ENCODE assay signal across 26 mouse cellular contexts in the genomic region with DNA sequence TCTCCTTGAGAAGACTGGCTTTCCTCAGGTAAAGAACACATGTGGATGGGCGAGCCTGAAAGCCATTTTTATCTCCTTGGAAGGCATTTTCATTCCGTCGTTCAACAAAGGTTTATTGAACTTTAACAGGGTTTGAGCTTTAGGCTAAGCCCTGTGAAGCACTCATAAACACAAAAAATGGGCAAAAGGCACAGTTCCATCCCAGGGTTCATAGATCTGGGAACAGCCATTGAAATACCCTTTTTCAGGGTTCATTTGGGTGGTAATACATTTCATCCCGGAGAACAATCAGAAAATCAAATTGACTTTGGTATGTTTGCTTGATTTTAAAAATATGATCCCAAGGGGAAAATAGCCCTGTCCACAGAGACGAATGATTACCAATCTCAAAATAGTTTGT.
DNase-seq lines count a peak whose midpoint lies in the region; ATAC-seq lines count a peak whose summit lies in the region.
"Had no signal": no experiment of that assay in that cellular context is flagged by ENCODE, and none has a peak within 500 bp of the region (broad histone marks: within the 10 kb centered on the region; RNA-seq: fewer than 3 reads in every experiment).

No protein-coding gene starts in this region.

- no peak overlapping the region for H3K4me2 ChIP-seq in limb, embryonic 12.5 days
- no peak overlapping the region for H3K4me2 ChIP-seq in lung, embryonic 15.5 days
- H3K4me2 ChIP-seq: forebrain, embryonic 12.5 days; hindbrain, embryonic 15.5 days; neural tube, embryonic 12.5 days had no signal

- H3K4me1 ChIP-seq in limb, embryonic 12.5 days (replicated peaks) = peaks cover 37% of the 10 kb centered on the region
- peaks cover 50% of the 10 kb centered on the region for H3K4me1 ChIP-seq in limb, embryonic 10.5 days
- peaks cover 34% of the 10 kb centered on the region for H3K4me1 ChIP-seq in lung, embryonic 15.5 days

- H3K27me3 ChIP-seq in limb, embryonic 12.5 days = no peaks in the 10 kb centered on the region
- H3K27me3 ChIP-seq in limb, embryonic 10.5 days (ENCODE audit: low read depth, poor library complexity, severe bottlenecking) = 0 out of 2 replicates have a peak, but pooled peaks cover 3% of the 10 kb centered on the region
- no peaks in the 10 kb centered on the region for H3K27me3 ChIP-seq in lung, embryonic 15.5 days
- H3K27me3 ChIP-seq: forebrain, embryonic 12.5 days; hindbrain, embryonic 15.5 days; neural tube, embryonic 12.5 days had no signal

- no peak overlapping the region for H3K9ac ChIP-seq in limb, embryonic 12.5 days (replicated peaks)
- H3K9ac ChIP-seq in lung, embryonic 15.5 days = no peak overlapping the region
- H3K9ac ChIP-seq: forebrain, embryonic 12.5 days; forebrain, postnatal 0 days; hindbrain, embryonic 15.5 days; liver, embryonic 14.5 days; neural tube, embryonic 12.5 days had no signal

- no peak overlapping the region for H3K4me3 ChIP-seq in limb, embryonic 12.5 days (replicated peaks)
- no peak overlapping the region for H3K4me3 ChIP-seq in limb, embryonic 10.5 days
- no peak overlapping the region for H3K4me3 ChIP-seq in lung, embryonic 15.5 days
- H3K4me3 ChIP-seq: forebrain, embryonic 12.5 days; hindbrain, embryonic 10.5 days; hindbrain, embryonic 15.5 days; midbrain, embryonic 10.5 days; myocyte; neural tube, embryonic 12.5 days had no signal

- H3K36me3 ChIP-seq in limb, embryonic 12.5 days = no peaks in the 10 kb centered on the region
- no peaks in the 10 kb centered on the region for H3K36me3 ChIP-seq in limb, embryonic 10.5 days
- H3K36me3 ChIP-seq in lung, embryonic 15.5 days = no peaks in the 10 kb centered on the region
- H3K36me3 ChIP-seq: forebrain, embryonic 12.5 days; hindbrain, embryonic 10.5 days; hindbrain, embryonic 15.5 days; midbrain, embryonic 10.5 days; neural tube, embryonic 12.5 days had no signal

- 39% methylated on average over 5 of the region's 5 CpGs for WGBS in limb, embryonic 12.5 days
- WGBS in limb, embryonic 10.5 days = 83% methylated on average over 5 of the region's 5 CpGs
- WGBS in lung, embryonic 15.5 days = 71% methylated on average over 5 of the region's 5 CpGs

- H3K27ac ChIP-seq in limb, embryonic 12.5 days = peak overlapping the region; percentile 42; the same call in 1 of the 2 replicates
- no peak overlapping the region for H3K27ac ChIP-seq in limb, embryonic 10.5 days
- 0 out of 2 replicates have a peak overlapping the region, but pooled peaks have one; percentile 45 for H3K27ac ChIP-seq in lung, embryonic 15.5 days
- H3K27ac ChIP-seq: forebrain, embryonic 12.5 days; hindbrain, embryonic 10.5 days; hindbrain, embryonic 15.5 days; liver, embryonic 14.5 days; midbrain, embryonic 10.5 days; neural tube, embryonic 12.5 days had no signal

- H3K9me3 ChIP-seq in limb, embryonic 12.5 days = no peaks in the 10 kb centered on the region
- no peaks in the 10 kb centered on the region for H3K9me3 ChIP-seq in limb, embryonic 10.5 days (replicated peaks)
- H3K9me3 ChIP-seq in lung, embryonic 15.5 days = no peaks in the 10 kb centered on the region
- H3K9me3 ChIP-seq: forebrain, embryonic 12.5 days; hindbrain, embryonic 10.5 days; hindbrain, embryonic 15.5 days; midbrain, embryonic 10.5 days; neural tube, embryonic 12.5 days had no signal

- DNase-seq in kidney, adult 9 months = peak; percentile 31
- no peak for DNase-seq in kidney, adult 8-10 months
- DNase-seq in limb, embryonic 10.5 days (ENCODE audit: low spot score) = no peak
- no peak for DNase-seq in lung, postnatal 10 days
- DNase-seq in left cerebral cortex, postnatal 4 days = no peak
- DNase-seq: adrenal gland, postnatal 25 days; B cell, adult 2 months; cerebellum, adult 11-12 months; cerebellum, adult 9-11 months; embryo, embryonic 11 days; forebrain, postnatal 0 days; heart, postnatal 14 days; layer of hippocampus, postnatal 36 days; right cerebral cortex, adult 18-20 months; right cerebral cortex, postnatal 4 days; thymus, postnatal 4 days had no signal

- intact Hi-C loops in left cerebral cortex, postnatal 4 days (cut with DNase I) = no loop called here

- ATAC-seq in limb, embryonic 12.5 days (ENCODE audit: insufficient number of reproducible peaks, insufficient read depth, low FRiP score, low TSS enrichment, low read depth) = no peak
- ATAC-seq in lung, embryonic 15.5 days (ENCODE audit: borderline replicate concordance, extremely low read depth, low FRiP score, low TSS enrichment) = no peak
- ATAC-seq: forebrain, postnatal 0 days; inflammation-experienced regulatory T-cells, adult 6 months had no signal
